ENCODE assay signal across 12 mouse cellular contexts in genomic region chr2:33885264-33885651, GRCm38 (mm10). TPM values are rescaled to one million over a fixed set of nuclear protein-coding genes. Genes with fewer than 3 reads are reported as not detected.
DNase-seq lines count a peak whose midpoint lies in the region; ATAC-seq and TF ChIP-seq lines count a peak whose summit lies in the region.
"Had no signal": no experiment of that assay in that cellular context is flagged by ENCODE, and none has a peak within 500 bp of the region (broad histone marks: within the 10 kb centered on the region; RNA-seq: fewer than 3 reads in every experiment).

No protein-coding gene starts in this region.

- WGBS in forebrain, embryonic 13.5 days = 89% methylated on average over 3 of the region's 3 CpGs
- 74% methylated on average over 3 of the region's 3 CpGs for WGBS in limb, embryonic 14.5 days
- WGBS in heart, embryonic 12.5 days = 94% methylated on average over 3 of the region's 3 CpGs

- H3K4me3 ChIP-seq in layer of hippocampus, adult 2 months = peak overlapping the region; percentile 16; the same call in 1 of the 2 replicates
- H3K4me3 ChIP-seq in forebrain, embryonic 13.5 days = peak overlapping the region; percentile 84; the same call in 1 of the 2 replicates
- no peak overlapping the region for H3K4me3 ChIP-seq in limb, embryonic 14.5 days (replicated peaks; ENCODE audit: low read length)
- no peak overlapping the region for H3K4me3 ChIP-seq in heart, embryonic 12.5 days
- H3K4me3 ChIP-seq: heart, adult 2 months had no signal

- no peak for TF ChIP-seq CTCF in layer of hippocampus, adult 2 months (conservative IDR thresholded peaks at IDR 0.05)

- peak overlapping the region; percentile 89 for H3K4me2 ChIP-seq in forebrain, embryonic 13.5 days
- 0 out of 2 replicates have a peak overlapping the region, but pooled peaks have one; percentile 2 for H3K4me2 ChIP-seq in limb, embryonic 14.5 days (replicated peaks; ENCODE audit: low read depth, low read length, severe bottlenecking)
- no peak overlapping the region for H3K4me2 ChIP-seq in heart, embryonic 12.5 days

- intact Hi-C loops in left cerebral cortex, postnatal 25 days (cut with DNase I) = no loop called here

- H3K4me1 ChIP-seq in forebrain, embryonic 13.5 days = peaks cover 56% of the 10 kb centered on the region
- H3K4me1 ChIP-seq in limb, embryonic 14.5 days (ENCODE audit: control insufficient read depth, insufficient read depth, low read length) = peaks cover 23% of the 10 kb centered on the region
- peaks cover 19% of the 10 kb centered on the region for H3K4me1 ChIP-seq in heart, embryonic 12.5 days (replicated peaks)

- DNase-seq in layer of hippocampus, adult 2 months (ENCODE audit: low spot score in 2 of 2) = no peak
- no peak for DNase-seq in layer of hippocampus, adult 8-10 months (ENCODE audit: low spot score in 2 of 2)
- DNase-seq in limb, embryonic 14.5 days (ENCODE audit: low spot score) = no peak
- DNase-seq in neural tube, embryonic 10.5 days (ENCODE audit: extremely low spot score, low spot score) = peak; percentile 23
- DNase-seq in left cerebral cortex, postnatal 25 days (ENCODE audit: low spot score in 2 of 2) = no peak
- DNase-seq in frontal cortex, postnatal 10 days (ENCODE audit: low spot score in 2 of 2) = no peak
- DNase-seq: kidney, adult 8-10 months had no signal

- ATAC-seq in forebrain, embryonic 13.5 days = no peak
- no peak for ATAC-seq in limb, embryonic 14.5 days (ENCODE audit: low FRiP score, low read depth)
- ATAC-seq in heart, embryonic 12.5 days (ENCODE audit: insufficient number of reproducible peaks, low FRiP score) = no peak

- H3K27me3 ChIP-seq in forebrain, embryonic 13.5 days = no peaks in the 10 kb centered on the region
- H3K27me3 ChIP-seq in limb, embryonic 14.5 days (ENCODE audit: control insufficient read depth, insufficient read depth, low read length) = no peaks in the 10 kb centered on the region
- H3K27me3 ChIP-seq in heart, embryonic 12.5 days (replicated peaks) = peaks cover 6% of the 10 kb centered on the region; the same call in 1 of the 2 replicates
- H3K27me3 ChIP-seq: embryonic facial prominence, embryonic 12.5 days had no signal

- H3K36me3 ChIP-seq in forebrain, embryonic 13.5 days (ENCODE audit: poor library complexity, severe bottlenecking) = no peaks in the 10 kb centered on the region
- H3K36me3 ChIP-seq in limb, embryonic 14.5 days (ENCODE audit: control insufficient read depth, insufficient read depth, low read length) = no peaks in the 10 kb centered on the region
- H3K36me3 ChIP-seq in heart, embryonic 12.5 days = no peaks in the 10 kb centered on the region
- H3K36me3 ChIP-seq: embryonic facial prominence, embryonic 12.5 days had no signal

- H3K27ac ChIP-seq in layer of hippocampus, adult 2 months = peak overlapping the region; percentile 98; the same call in 1 of the 2 replicates
- H3K27ac ChIP-seq in forebrain, embryonic 13.5 days = no peak overlapping the region
- no peak overlapping the region for H3K27ac ChIP-seq in limb, embryonic 14.5 days (replicated peaks; ENCODE audit: low read depth, low read length)
- H3K27ac ChIP-seq in heart, embryonic 12.5 days (ENCODE audit: poor library complexity, severe bottlenecking) = no peak overlapping the region

- peak overlapping the region; percentile 99; the same call in 1 of the 2 replicates for H3K9ac ChIP-seq in forebrain, embryonic 13.5 days
- H3K9ac ChIP-seq in limb, embryonic 14.5 days (ENCODE audit: low read depth, low read length, severe bottlenecking) = no peak overlapping the region
- H3K9ac ChIP-seq in heart, embryonic 12.5 days = no peak overlapping the region

- no peaks in the 10 kb centered on the region for H3K9me3 ChIP-seq in forebrain, embryonic 13.5 days (replicated peaks)
- H3K9me3 ChIP-seq in limb, embryonic 14.5 days (ENCODE audit: control insufficient read depth, low read length) = no peaks in the 10 kb centered on the region
- H3K9me3 ChIP-seq in heart, embryonic 12.5 days (replicated peaks) = no peaks in the 10 kb centered on the region
- H3K9me3 ChIP-seq: embryonic facial prominence, embryonic 12.5 days; G1E had no signal

- TF ChIP-seq POLR2A in limb, embryonic 14.5 days (IDR thresholded peaks at IDR 0.05; ENCODE audit: borderline replicate concordance, extremely low read depth, insufficient read depth, insufficient read length) = no peak

RNA-seq across cellular contexts. Expression of gene Mvb12b, which starts 2.5 kb away (rescaled TPM):
- 10 to 100 TPM; 82.0 to 83.6 TPM for total RNA-seq in layer of hippocampus, adult 2 months (2021)
- total RNA-seq in layer of hippocampus, adult 8-10 months (2022) = 10 to 100 TPM; 82.6 to 92.2 (median 84.5) TPM
- 61.3 and 63.9 TPM in 2 replicates for polyA plus RNA-seq in forebrain, embryonic 13.5 days (2015; fragmentation: Nextera tagmentation; extraction: Ambion mirVana)
- polyA plus RNA-seq in limb, embryonic 14.5 days (2012; rRNA removed) = 26.6 and 35.2 TPM in 2 replicates
- polyA plus RNA-seq in limb, embryonic 14.5 days (2014; fragmentation: Nextera tagmentation; extraction: Ambion mirVana) = 17.5 and 18.6 TPM in 2 replicates
- total RNA-seq in left cerebral cortex, postnatal 25 days (2021) = 10 to 100 TPM; 83.9 to 86.7 TPM
- 16.1 and 16.6 TPM in 2 replicates for polyA plus RNA-seq in heart, embryonic 12.5 days (2016; fragmentation: Nextera tagmentation; extraction: Ambion mirVana)

Comparison
In these comparisons a context has a peak if more than half of its experiments do, and no peak if none do; other contexts are left out.
1. H3K4me3 ChIP-seq: peak in layer of hippocampus, adult 2 months (single experiment) and forebrain, embryonic 13.5 days (single experiment); none in limb, embryonic 14.5 days (single experiment) and heart, embryonic 12.5 days (single experiment).